ENCODE assay signal across 26 mouse cellular contexts in genomic region chr17:46315813-46316212, GRCm38 (mm10). TPM values are rescaled to one million over a fixed set of nuclear protein-coding genes. Genes with fewer than 3 reads are reported as not detected.
"Had no signal": no experiment of that assay in that cellular context is flagged by ENCODE, and none has a peak within 500 bp of the region (broad histone marks: within the 10 kb centered on the region; RNA-seq: fewer than 3 reads in every experiment).

No protein-coding gene starts in this region.

- DNase-seq: cerebellum, adult 9-10 months; cerebellum, adult 9-11 months; cerebellum, postnatal 10 days; cerebellum, postnatal 14 days; cerebellum, postnatal 25 days; cerebellum, postnatal 36 days; embryo, embryonic 11 days; forebrain, postnatal 0 days; gastrocnemius, adult 2 months; gastrocnemius, postnatal 10 days; gastrocnemius, postnatal 14 days; gastrocnemius, postnatal 25 days; gastrocnemius, postnatal 36 days; heart, adult 18-20 months had no signal

- H3K4me3 ChIP-seq: embryonic facial prominence, embryonic 10.5 days; embryonic facial prominence, embryonic 12.5 days; embryonic facial prominence, embryonic 13.5 days; embryonic facial prominence, embryonic 15.5 days; erythroblast, embryonic 14.5 days; forebrain, embryonic 10.5 days; forebrain, embryonic 12.5 days; forebrain, embryonic 13.5 days; forebrain, embryonic 15.5 days; gastrocnemius, adult 2 months; heart, adult 2 months; heart, embryonic 10.5 days had no signal

- H3K36me3 ChIP-seq: embryonic facial prominence, embryonic 12.5 days; forebrain, embryonic 15.5 days had no signal

- H3K27me3 ChIP-seq: embryonic facial prominence, embryonic 12.5 days; embryonic facial prominence, embryonic 13.5 days; embryonic facial prominence, embryonic 15.5 days; forebrain, embryonic 12.5 days; forebrain, embryonic 13.5 days; forebrain, embryonic 15.5 days had no signal

RNA-seq across cellular contexts. Expression of gene Dlk2, which starts 18.6 kb away (rescaled TPM):
- total RNA-seq: gastrocnemius, adult 18-20 months; gastrocnemius, adult 2 months had no signal
- polyA plus RNA-seq: erythroblast, embryonic 14.5 days had no signal
